Mouse (Mus musculus) spleen, adult 2 months (tissue): Measurements from ENCODE around the gene Hormad1.

Experiments
- CTCF ChIP-seq: fragments of 200-500 bp; IDR thresholded peaks from 2 replicates; pipeline ENCODE4 v1.5.1; 2011; ENCODE audit warnings: mild to moderate bottlenecking, inconsistent platforms; ENCODE audit not compliant: insufficient read depth, insufficient read length, insufficient replicate concordance; ENCODE audit errors: extremely low read depth
- POLR2A ChIP-seq: fragments of 200-500 bp; IDR thresholded peaks from 2 replicates; pipeline ENCODE4 v1.6.1; 2011; ENCODE audit warnings: low read depth, low read length, inconsistent platforms

- TF ChIP-seq CTCF (no peak), POLR2A (no peak)
These were observed 64.1 kb downstream of the Hormad1 start for GRCm38 (mm10) chr3:95623551-95623950.
